Mouse (Mus musculus) layer of hippocampus, postnatal 10 days (tissue): ENCODE measurements around the gene Proca1. TPM values are rescaled to one million over a fixed set of nuclear protein-coding genes. Genes with fewer than 3 reads are reported as not detected.

Experiments
- DNase-seq, 2 experiments: peaks; one replicate each; pipeline ENCODE4 v3.0.0; 2021; ENCODE audit warnings: low spot score in 2 of 2
- total RNA-seq, 2 experiments: library from RNA; stranded (reverse); gene quantifications; 2 replicates each; pipeline ENCODE4 v1.2.3; 2021

The Proca1 gene
- total RNA-seq, 2 experiments from 2014 or later = 4.5 to 5.8 TPM

DNA sequence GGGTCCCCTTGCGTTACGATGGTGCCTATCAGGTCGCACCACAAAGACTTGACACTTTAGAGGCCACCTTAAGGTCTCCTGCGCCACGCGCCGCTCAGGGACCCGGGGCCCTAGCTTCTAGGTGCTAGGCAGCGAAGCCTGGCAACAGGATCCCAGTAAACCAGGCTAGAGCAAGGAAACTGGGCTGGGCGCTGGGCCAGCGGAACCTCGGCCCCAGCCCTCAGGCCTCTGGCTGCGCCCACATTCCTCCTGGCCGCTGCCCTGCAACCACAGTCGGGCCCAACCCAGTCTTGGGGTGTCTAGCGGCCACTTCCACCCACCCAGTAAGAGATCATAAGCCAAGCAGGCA is 27.5 kb upstream of the Proca1 start:
- DNase-seq = peak in 1 of 2 experiments; percentile 70

- no peak for DNase-seq
Observed at GRCm38 (mm10) chr11:78166161-78166560, 27.0 kb upstream of the Proca1 start.

DNA sequence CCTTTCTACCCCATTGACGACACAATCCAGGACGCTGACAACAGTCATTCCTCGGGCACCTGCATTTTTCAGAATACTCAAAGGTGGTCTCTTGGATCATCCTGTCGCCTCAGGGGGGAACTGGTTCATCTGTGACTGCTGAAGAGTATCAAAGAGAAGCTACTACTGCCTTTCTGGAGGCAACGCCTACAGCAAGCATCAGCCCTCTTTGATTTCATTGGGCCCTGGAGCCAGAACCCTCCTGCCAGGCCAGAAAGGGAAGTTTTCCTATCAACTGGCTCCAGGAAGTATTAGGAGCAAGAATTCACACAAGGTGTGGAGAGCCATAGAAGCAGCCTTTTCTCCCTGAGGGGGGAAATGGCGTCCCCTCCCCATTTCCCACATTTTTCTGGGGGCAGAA is 26.6 kb upstream of the Proca1 start:
- no peak for DNase-seq

DNA sequence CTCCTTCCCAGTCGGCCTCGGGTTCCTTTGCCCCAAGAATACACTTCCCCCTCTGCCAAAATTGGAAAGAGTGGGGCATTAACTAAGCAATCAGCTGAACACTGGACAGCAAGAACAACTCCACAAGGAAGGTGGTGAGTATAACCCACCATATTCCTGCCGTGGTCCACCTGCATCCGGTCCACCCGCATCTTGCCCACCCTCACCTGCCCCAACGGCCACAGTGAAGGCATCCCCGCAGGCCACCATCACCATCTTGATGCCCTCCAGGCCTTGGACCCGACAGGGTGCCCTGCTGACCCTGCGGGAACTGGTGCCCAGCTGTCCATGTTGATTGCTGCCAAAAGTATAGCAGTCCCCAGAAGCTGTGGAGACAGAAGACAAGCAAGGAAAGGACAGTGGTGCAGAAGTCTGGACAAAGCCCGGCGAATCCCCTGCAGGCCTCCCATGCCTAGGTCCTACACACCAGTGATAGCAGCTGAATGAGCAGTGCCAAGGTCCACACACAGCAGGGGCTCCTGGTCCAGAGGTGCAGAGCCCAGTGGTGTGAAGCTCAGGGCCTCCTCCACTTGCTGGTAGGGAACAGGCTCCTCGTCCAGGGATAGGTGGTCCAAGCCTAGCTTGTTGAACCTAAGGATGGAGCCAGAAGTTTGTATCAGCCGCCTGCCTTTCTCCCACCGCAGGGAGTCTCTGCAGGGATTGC is 25.8 kb upstream of the Proca1 start:
- no peak for DNase-seq

DNA sequence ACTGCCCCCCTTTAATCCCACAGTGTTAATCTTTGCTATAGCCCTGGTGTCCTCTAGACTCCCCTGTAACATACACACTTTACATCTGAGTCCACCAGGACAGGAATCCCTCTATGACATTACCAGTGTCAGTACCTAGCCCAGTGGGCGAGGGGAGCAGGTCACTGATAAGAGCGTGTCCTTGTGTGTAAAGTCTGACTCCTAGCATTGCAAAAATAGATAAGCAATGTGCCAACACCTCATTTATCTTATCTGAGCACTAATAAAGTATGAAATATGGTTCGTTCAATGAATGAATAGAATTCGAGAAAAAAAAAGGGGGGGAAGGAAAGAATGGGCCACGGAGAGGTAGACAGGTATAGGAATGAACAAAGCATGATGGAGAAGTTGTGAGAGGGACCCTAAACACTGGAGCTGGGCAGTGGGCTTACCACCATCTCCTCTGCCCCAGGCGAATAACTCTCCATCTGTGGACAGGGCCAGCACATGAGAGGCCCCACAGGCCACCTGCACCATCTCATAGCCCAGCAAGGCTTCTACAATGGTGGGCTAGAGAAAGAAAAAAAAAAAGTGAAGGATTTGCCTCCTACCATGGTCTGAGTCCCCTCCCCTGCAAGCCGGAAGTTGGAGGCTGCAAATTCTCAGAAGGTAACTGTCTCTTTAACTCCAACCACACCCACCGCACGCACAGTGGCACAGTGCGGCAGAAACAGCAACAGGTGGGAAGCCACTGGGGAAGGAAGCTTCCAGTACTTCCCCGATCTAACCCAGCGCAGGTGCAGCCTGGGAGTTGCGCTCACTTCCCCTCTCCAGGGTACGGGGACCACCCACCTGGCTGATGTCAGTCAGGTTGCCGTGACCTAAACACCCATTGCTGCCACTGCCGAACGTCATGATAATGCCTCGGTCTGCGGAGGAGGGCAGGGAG is 24.4 kb upstream of the Proca1 start:
- DNase-seq = no peak

DNA sequence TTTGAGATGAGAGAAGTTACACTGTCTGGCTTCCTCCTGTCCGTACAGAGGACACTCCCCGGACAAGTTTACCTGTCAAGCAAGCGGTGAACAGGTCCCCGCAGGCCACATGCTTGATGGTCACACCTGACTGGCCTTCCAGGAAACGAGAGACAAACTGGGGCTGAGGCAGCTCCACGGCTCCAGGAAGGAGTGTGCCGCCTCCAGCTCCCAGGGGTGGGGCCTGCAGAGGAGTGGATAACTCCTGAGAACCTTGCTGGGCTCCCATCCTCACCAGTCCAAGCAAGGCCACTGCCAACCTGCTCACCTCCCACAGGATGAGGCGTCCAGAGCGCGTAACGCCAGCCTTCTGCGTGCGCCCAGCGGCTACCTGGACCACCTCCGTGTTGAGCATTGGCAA is 22.9 kb upstream of the Proca1 start:
- DNase-seq = no peak

- DNase-seq = no peak
Observed at GRCm38 (mm10) chr11:78171328-78171727, 21.9 kb upstream of the Proca1 start.

DNA sequence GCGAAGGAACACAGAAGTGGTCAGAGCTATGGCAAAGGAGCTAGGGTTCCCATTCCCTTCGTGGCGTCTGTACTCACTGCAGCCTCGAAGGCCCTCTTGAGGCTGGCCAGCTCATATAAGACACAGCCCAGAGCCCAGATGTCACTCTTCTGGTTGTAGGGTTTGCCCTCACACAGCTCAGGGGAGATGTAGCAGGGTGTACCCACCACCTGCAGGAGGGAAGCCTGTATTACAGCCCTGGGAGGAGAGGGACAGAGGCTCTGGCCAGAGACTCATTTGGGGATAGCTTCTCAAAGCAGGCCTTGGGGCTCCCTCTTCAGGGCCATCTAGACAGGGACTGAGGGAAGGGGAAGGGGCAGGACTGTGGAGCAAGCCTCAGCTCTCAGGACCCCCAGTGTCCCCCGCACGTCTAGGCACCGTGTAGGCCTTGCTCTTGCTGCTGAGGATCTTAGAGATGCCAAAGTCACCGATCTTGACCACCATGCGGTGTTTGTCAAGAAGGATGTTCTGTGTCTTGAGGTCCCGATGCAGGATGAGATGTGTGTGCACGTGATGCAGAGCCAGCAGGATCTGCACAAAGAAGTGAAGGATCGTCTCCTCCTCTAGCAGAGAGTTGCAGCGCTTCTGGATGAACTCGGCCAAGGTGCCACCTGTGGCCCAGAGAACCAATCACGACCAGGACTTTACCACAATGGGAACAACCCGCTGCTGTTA is 21.0 kb upstream of the Proca1 start:
- peak in 1 of 2 experiments; percentile 47 for DNase-seq

- DNase-seq = no peak
Observed at GRCm38 (mm10) chr11:78172748-78173383, 20.3 kb upstream of the Proca1 start.

GRCm38 (mm10) chr11:78174506-78174905 is 18.7 kb upstream of the Proca1 start:
- no peak for DNase-seq

- DNase-seq = no peak
Observed at GRCm38 (mm10) chr11:78175771-78176401, 17.3 kb upstream of the Proca1 start.

- DNase-seq = peak; percentile 74 to 84
Observed at GRCm38 (mm10) chr11:78176402-78176862, 16.8 kb upstream of the Proca1 start, which contains the start of the genes Nek8 and Tlcd1. Gene Nek8, minus strand, starts transcription at chr11:78176675. Gene Tlcd1, plus strand, starts transcription at chr11:78176711.

DNA sequence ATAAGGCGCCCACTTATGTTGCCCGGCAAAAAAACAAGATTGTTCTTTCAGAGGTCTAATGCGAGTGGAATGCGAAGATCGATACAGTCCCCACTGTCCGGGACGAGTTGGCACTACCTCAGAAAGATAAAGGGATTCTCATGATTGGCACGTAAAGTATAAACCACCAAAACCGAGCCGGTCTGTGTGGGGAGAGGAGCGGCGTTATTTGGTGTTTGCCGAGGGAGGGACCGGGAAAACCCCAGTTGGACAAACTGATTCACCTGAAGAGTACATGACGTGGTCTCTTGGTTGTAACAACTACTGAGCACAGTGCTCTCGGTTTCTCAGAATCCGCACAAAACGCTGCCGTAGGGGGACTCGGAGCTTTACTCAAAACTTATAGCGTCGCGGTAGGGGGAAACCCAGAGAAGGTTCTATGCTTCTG is 16.3 kb upstream of the Proca1 start:
- no peak for DNase-seq

DNA sequence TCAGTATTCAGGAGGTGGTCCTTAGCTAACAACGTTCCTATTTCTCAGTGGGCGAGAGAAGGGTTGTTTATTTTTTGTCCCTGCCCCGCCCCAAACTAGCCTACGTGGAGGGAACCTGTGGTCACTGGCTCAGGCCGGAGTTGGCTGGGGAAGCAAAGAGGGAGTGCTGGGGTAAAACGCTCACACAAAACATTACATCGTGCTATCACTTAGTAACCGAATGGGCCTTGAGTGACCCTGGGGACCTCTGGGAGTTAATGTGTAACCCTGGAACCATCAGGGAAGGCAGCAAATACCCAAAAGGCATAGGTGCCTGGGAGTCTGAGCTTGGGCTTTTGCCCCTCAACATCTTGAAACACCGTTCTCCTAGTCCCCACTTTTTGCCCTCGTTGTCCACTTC is 15.8 kb upstream of the Proca1 start:
- no peak for DNase-seq

DNA sequence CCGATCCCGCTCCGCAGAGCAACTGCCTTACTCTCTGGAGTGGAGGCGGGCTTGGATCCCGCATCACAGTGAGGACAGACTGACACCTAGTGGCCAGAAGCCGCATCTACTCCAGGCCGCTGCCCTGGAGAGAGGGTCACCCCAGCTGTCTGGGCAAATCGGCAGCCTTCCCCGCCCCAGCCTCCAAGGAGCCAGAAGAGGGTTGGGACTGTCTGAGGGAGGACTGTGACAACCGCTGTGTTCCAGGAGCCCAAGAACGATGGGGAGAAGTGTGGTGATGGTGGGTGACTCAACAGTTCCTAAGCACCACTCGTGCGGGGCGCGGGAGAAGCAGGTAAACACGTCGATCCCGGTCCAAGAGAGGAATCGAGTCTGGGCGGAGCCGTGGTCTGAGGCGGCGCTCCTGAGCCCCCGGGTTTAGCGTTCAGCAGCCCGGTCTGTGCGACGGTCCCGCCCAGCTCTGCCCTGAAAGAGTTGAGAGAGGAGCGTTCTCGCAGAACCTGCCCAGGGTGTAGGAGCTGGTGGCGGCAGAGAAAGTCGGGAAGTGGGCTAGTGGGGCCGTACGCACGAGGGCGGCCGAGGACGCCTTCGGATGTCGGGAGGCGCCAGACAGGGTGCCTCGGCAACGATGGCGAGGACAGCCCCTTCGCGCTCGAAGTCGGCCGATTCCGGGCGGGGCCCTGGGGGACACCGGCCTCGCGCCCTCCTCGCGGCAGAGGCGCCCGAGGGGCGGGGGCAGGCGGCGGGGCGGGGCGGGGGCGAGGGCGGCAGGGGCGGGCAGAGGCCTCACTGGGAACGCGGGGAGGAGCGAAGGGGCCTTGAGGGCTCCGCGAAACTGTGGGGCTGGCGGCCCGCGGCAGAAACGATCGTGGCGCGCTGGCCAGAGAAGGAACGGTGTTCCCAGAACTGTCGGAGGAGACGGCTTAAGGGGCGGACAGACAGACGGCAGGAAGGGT is 15.0 kb upstream of the Proca1 start:
- DNase-seq = peak; percentile 98 to 99

GRCm38 (mm10) chr11:78178859-78179437 is 14.2 kb upstream of the Proca1 start:
- DNase-seq = peak; percentile 78 to 83

DNA sequence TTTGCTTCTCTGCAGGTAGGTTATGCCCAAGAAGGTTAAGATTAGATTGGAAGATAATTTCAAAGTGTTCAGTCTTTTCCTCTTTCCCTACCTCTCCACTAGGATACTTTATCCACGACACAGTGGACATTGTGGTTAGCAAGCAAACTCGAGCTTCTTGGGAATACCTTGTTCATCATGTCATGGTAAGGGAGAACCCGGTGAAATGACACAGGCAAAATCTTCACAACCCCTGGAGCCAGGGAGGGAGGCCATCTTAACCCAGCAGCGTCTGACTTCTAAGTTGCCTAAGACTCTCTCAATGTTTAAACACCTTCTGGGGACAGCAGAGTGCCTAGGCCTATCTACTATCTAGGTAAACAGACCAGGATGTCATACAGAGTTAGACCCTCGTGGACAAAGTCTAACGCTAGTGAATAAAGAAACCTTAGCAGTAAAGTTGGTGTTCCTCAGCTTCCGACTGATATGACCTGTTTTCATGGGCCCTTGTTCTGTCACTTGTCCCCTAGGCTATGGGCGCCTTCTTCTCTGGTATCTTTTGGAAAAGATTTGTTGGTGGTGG is 13.7 kb upstream of the Proca1 start:
- no peak for DNase-seq

GRCm38 (mm10) chr11:78180081-78180761 is 13.0 kb upstream of the Proca1 start:
- DNase-seq = no peak
